Mouse (Mus musculus) CD8-positive naive resting alpha-beta T cell, adult 2 months (primary cell): Measurements from ENCODE around the gene Olfr395.
"Not testable (repeated sequence)": the region's sequence is repeated elsewhere in the genome, so short reads cannot be mapped to it uniquely, and the experiment has no call there.

Experiments used
- DNase-seq, 2 experiments: peaks; one replicate each; pipeline ENCODE4 v3.0.0; 2022; ENCODE audit warnings: low read depth in 2 of 2, low spot score in 2 of 2

The Olfr395 gene

GRCm38 (mm10) chr11:73909199-73909598, at the start of gene Olfr395:
Gene Olfr395, minus strand, starts transcription at chr11:73909299.
- DNase-seq, result not testable (repeated sequence)

- no peak for DNase-seq
Measured at GRCm38 (mm10) chr11:73936377-73936776, 27.3 kb upstream of the Olfr395 start, which contains the start of gene Olfr23. Gene Olfr23, plus strand, starts transcription at chr11:73936677.

- DNase-seq, result no peak
Measured at GRCm38 (mm10) chr11:73890671-73891070, 18.4 kb downstream of the Olfr395 start, which contains the start of gene Olfr394. Gene Olfr394, minus strand, starts transcription at chr11:73890771.
